Mouse (Mus musculus) liver (tissue): ENCODE data around the gene Mogs.

Experiments
- DNase-seq: peaks from one replicate; pipeline ENCODE4 v3.0.0-alpha.2; 2020; ENCODE audit warnings: mixed read lengths

Mogs gene

GRCm38 (mm10) chr6:83098411-83098810 is 16.9 kb upstream of the Mogs start:
- no peak for DNase-seq

- DNase-seq, result peak; percentile 89
Observed at GRCm38 (mm10) chr6:83101316-83101687, 14.0 kb upstream of the Mogs start, which contains the start of the genes Ccdc142 and Gm42688. TSS of gene Ccdc142 (plus strand) at chr6:83101601. TSS of gene Gm42688 (plus strand) at chr6:83101617.

DNA sequence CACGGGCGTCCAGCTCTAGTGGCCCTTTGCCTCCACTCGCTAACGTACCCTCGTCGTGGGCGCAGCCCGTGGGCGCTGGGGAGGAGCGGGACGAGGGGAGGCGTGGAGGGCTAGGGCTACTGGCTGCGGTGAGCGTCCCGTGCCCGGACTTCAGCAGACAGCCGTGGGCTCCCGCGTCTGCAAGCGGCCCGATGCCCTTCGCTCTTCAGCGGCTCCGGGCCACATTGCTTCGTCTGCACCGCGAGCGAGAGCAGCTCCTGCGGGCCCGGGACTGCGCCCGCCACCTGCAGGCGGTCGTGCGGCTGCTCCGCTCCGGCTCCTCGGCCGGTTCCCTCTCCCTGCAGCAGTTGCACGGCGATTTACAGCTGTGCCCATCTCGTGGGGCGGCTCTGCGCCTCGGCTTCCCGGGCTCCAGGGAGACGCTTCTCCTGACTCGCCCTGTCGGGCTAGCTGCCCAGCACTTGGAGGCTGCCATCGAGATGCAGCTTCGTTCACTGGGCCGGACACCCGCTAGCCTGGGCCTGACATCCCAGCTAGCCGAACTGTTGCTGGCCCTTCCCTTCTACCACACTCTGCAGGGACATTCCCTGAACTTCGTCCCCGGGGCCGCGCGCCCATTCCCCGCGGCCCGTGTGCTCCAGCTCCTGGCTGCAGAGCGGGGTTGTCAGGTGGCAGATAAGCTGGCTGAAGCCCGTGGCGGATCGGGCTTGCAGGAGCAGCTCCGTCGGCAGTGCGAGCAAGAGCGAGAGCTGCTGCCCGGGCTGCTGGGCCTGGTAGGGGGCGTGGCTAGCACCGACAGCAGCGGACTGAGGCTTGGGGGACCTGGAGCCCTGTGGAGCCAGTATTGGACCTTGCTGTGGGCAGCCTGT is 13.4 kb upstream of the Mogs start:
- peak; percentile 87 for DNase-seq

- no peak for DNase-seq
Observed at GRCm38 (mm10) chr6:83103130-83103650, 12.1 kb upstream of the Mogs start.

- no peak for DNase-seq
Observed at GRCm38 (mm10) chr6:83104158-83104557, 11.1 kb upstream of the Mogs start.

DNA sequence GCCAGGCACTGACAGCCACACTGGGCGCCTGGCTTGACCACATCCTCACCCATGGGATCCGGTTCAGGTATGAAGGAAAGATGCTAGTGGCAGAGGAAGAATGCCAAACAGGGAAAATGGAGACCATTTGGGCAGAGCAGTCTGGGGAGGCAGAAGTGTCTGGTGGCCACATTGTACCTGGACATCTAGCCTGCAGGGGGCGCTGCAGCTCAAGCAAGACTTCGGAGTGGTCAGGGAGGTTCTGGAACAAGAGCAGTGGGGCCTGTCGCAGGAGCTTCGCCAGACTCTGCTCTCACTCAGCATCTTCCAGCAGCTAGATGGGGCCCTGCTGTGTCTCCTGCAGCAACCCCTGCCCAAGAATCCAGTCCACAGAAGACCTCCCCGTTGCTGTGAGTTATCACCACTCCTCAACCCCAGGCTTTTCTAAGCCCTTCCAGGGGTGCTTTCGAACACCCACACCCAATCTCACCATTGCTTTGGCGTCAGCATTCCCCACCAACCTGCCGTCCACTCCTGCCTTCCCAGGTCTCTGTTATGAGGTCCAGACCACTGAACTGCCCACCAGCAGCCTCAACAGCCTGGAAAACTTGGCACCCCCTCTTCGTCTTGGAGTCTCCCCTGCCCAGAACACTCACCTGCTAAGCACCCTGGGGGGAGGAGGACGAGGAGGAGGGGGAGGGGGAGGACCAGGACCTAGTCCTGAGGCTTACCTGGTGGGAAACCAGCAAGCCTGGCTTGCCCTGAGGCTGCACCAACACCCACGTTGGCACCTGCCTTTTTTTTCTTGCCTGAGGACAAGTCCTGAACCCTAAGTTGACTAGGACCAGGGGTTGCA is 7.5 kb upstream of the Mogs start:
- DNase-seq, result peak; percentile 91

GRCm38 (mm10) chr6:83108762-83109668 is 6.3 kb upstream of the Mogs start, which contains the start of gene Mrpl53:
TSS of gene Mrpl53 (plus strand) at chr6:83109040.
- peak; percentile 80 for DNase-seq

GRCm38 (mm10) chr6:83111510-83112136 is 3.7 kb upstream of the Mogs start:
- no peak for DNase-seq

DNA sequence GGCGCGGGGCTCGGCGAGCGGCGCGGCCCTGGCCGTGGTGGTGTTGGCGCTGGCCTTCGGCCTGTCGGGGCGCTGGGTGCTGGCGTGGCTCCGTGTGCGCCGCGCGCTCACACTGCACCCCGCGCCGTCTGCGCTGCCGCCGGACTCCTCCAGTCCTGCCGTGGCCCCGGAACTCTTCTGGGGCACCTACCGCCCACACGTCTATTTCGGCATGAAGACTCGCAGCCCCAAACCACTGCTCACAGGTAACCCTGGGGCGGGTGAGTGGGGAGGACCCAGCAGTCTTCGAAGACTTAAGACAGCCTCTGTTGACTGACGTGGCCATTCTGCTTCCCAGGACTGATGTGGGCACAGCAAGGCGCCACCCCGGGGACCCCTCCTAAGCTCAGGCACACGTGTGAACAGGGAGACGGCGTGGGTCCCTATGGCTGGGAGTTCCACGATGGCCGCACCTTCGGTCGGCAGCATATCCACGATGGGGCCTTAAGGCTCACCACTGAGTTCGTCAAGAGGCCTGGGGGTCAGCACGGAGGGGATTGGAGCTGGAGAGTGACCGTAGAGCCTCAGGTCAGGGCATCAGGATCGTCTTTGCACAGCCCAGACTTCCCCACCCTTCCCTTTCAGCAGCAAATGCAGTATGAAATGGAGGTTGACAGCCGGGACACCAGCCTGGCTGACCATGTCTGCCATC is 531 bp downstream of the Mogs start:
- no peak for DNase-seq

GRCm38 (mm10) chr6:83116373-83117164 is 1.3 kb downstream of the Mogs start:
- no peak for DNase-seq

DNA sequence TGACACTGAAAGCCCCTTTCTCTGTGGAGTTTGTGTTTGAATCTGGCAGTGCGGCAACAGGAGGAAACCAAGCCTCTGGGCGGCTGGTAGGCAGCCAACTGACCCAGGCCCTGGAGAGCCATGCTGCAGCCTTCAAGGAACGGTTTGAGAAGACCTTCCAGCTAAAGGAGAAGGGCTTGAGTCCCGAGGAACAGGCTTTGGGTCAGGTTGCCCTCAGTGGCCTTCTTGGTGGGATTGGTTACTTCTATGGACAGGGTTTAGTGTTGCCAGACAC is 1.8 kb downstream of the Mogs start:
- no peak for DNase-seq

DNA sequence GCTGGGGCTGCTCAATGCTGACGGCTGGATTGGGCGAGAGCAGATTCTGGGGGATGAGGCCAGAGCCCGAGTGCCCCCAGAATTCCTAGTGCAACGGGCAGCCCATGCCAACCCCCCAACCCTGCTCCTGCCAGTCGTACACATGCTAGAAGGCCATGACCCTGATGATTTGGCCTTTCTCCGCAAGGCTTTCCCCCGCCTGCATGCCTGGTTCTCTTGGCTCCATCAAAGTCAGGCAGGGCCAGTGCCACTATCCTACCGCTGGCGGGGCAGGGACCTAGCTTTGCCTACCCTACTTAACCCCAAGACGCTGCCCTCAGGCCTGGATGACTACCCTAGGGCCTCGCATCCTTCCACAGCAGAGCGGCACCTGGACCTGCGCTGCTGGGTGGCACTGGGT is 2.3 kb downstream of the Mogs start:
- DNase-seq, result no peak

- no peak for DNase-seq
Observed at GRCm38 (mm10) chr6:83118369-83118768, 3.1 kb downstream of the Mogs start.

- DNase-seq, result no peak
Observed at GRCm38 (mm10) chr6:83118825-83119733, 3.8 kb downstream of the Mogs start.

DNA sequence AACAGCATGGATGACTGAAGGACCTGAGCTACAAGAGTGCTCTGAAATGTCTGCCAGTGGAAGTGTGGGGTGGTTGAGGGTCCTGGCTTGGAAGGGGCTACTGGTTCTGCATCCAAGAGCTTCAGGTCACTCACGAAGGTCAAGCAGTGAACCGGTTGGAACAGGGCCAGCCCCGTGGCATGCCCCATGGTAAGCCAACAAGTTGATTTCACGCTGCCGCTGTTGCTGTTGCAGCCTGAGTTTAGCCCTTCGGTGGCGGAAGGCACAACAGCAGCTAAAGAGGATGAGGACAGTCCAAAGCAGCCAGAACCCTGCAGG is 4.4 kb downstream of the Mogs start:
- DNase-seq, result no peak

- DNase-seq, result peak; percentile 94
Observed at GRCm38 (mm10) chr6:83120930-83121862, 5.9 kb downstream of the Mogs start, which contains the start of gene Wbp1. TSS of gene Wbp1 (minus strand) at chr6:83121559.

DNA sequence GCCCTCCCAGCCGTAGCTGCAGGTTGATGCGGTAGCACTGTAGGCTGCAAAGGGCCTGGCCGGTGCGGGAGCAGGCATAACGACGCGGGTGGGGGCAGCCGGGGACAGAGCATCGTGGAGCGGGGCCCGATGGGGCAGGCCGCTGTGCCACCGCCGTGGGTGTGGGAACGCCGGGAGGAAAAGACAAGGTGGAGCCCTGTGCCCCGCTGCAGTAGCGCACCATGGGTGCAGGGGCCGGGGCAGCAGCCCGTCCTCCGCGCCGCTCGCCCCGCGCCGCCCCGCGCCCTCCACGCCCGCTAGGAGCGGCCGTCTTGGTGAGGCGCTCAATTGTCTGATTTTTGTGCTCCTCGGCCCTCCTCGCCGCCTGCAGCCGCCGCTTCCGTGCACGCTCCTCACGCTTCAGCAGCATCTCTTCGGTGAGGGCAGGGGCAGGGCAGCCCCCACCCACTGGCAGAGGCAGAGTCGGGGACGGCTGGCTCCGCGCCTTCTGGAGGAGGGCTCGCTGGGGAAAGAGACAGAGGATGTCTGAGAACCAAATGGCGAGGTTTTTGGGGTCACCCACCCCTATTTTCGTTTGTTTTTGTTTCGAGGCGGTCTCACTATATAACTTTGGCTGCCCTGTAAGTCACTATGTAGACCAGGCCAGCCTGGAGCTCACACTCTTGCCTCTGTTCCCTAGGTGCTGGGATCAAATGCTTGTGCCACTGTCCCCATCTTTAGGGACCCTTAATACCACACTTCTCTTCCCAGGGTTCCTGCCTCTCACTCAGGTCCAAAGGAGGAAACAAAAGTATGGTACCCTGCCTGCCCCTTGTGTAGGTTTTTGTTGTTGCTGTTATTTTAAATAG is 6.8 kb downstream of the Mogs start:
- DNase-seq, result peak; percentile 54
